Mouse (Mus musculus) ES-Bruce4 (cell line): ENCODE results near the gene Fli1. TPM values are rescaled to one million over a fixed set of nuclear protein-coding genes. Genes with fewer than 3 reads are reported as not detected.

Experiments
- H3K27ac ChIP-seq: 2 replicates; pipeline ENCODE4 v1.5.1; 2012; ENCODE audit warnings: low read length, inconsistent platforms; ENCODE audit not compliant: insufficient read depth
- H3K27me3 ChIP-seq: 2 replicates; pipeline ENCODE4 v1.6.1; 2012; ENCODE audit warnings: mild to moderate bottlenecking, low read length, inconsistent platforms; ENCODE audit not compliant: control insufficient read depth, poor library complexity, insufficient read depth, severe bottlenecking
- H3K36me3 ChIP-seq: 2 replicates; pipeline ENCODE4 v1.6.1; 2012; ENCODE audit warnings: inconsistent platforms, mild to moderate bottlenecking, low read length, moderate library complexity; ENCODE audit not compliant: control insufficient read depth, poor library complexity, insufficient read depth, severe bottlenecking
- H3K4me1 ChIP-seq: one replicate; pipeline ENCODE4 v1.8.1; 2011; ENCODE audit warnings: low read length; ENCODE audit not compliant: control insufficient read depth, insufficient read depth
- H3K4me3 ChIP-seq: 2 replicates; pipeline ENCODE4 v1.5.1; 2011; ENCODE audit warnings: low read depth, mild to moderate bottlenecking, low read length
- H3K9ac ChIP-seq: 2 replicates; pipeline ENCODE4 v1.6.1; 2012; ENCODE audit warnings: low read depth, mild to moderate bottlenecking, inconsistent platforms; ENCODE audit not compliant: poor library complexity, severe bottlenecking
- H3K9me3 ChIP-seq: replicated peaks from 2 replicates; pipeline ENCODE4 v1.6.1; 2012; ENCODE audit warnings: mild to moderate bottlenecking, low read length, inconsistent platforms; ENCODE audit not compliant: control insufficient read depth, poor library complexity, insufficient read depth, severe bottlenecking
- CTCF ChIP-seq: IDR thresholded peaks from one replicate; pipeline ENCODE4 v1.8.1; 2011; ENCODE audit warnings: low read depth, low read length
- EP300 ChIP-seq: IDR thresholded peaks from 2 replicates; pipeline ENCODE4 v1.6.1; 2011; ENCODE audit warnings: low read depth, low read length; ENCODE audit not compliant: insufficient read depth
- POLR2A ChIP-seq: IDR thresholded peaks from one replicate; pipeline ENCODE4 v1.8.1; 2011; ENCODE audit warnings: low read length; ENCODE audit not compliant: insufficient read depth
- polyA plus RNA-seq: library from polyadenylated mRNA; stranded (reverse); fragments of >200 nt; gene quantifications from 2 replicates; pipeline ENCODE4 v1.2.4, GENCODE M21; 2011; ENCODE audit warnings: low read depth; ENCODE audit not compliant: missing spikeins, insufficient read depth, insufficient read length

Gene Fli1
- polyA plus RNA-seq, 1 experiment = not detected

DNA sequence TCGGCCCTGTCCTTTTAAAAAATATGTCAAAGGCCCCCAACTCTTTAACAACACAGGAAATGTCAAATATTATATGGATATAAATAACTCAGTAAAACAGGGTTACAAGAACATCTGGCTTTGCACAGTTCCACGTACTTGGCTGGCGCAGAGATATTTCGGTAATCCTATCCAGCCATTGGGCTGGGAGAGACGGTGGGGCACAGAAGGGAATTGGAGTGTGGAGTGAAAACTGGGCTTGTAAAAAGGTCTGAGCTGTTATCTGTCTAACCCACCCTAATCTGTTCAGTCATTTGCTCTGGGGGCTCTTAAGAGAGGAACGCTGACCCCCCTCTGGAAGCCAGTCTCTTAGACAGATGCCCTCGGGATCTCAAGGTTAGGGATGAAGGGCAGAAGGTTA lies 24.9 kb upstream of the Fli1 start:
- Histone ChIP-seq H3K9me3 (no peaks in the 10 kb centered on the region), H3K27me3 (no peaks in the 10 kb centered on the region), H3K4me3 (no peak overlapping the region), H3K4me1 (no peaks in the 10 kb centered on the region), H3K9ac (no peak overlapping the region), H3K36me3 (no peaks in the 10 kb centered on the region), H3K27ac (no peak overlapping the region)
- TF ChIP-seq EP300 (no peak), CTCF (no peak), POLR2A (no peak)

DNA sequence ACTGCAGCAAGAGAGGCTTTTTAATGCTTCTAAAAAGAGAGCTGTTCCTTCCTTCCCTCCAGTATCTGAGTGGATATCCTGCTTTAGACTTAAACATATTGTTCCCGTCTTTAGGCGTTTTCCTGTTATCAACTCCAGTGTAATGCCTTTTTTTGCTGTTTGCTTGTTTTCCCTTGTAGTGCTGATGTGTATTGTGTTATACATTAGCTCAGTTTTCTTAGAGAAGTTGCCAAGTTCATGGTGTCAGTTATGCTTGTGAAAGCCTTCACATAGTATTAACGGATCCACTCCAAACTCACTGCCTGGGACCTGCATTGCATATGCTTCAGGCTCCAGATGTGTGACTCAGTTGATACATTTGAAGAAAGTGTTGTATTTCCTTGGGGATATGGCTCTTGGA lies 22.6 kb upstream of the Fli1 start:
- Histone ChIP-seq H3K4me1 (no peaks in the 10 kb centered on the region), H3K9me3 (no peaks in the 10 kb centered on the region), H3K36me3 (no peaks in the 10 kb centered on the region), H3K9ac (no peak overlapping the region), H3K27ac (no peak overlapping the region), H3K27me3 (no peaks in the 10 kb centered on the region), H3K4me3 (no peak overlapping the region)
- TF ChIP-seq POLR2A (no peak), EP300 (no peak), CTCF (no peak)

DNA sequence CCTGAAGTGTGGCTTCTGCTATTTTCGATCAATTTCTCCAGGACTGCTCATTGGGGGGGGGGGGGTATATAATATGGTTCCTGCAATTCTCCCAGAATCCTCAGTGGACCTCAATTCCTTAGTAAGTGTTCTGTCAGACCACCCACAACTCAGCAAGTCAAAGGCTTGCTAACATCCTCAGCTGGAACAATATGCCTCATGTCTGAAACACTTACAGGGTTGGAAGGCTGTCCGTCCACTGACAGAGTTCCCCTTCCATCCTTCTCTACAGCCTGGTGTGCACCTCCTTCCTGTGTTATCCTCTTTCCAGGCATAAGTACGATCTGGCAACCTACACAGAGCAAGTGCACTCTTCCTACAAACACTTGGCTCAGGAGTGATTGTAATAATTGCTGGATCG lies 20.2 kb upstream of the Fli1 start:
- no peaks in the 10 kb centered on the region for H3K27me3 ChIP-seq
- H3K9me3 ChIP-seq = no peaks in the 10 kb centered on the region
- no peak for TF ChIP-seq EP300
- TF ChIP-seq POLR2A = no peak
- TF ChIP-seq CTCF = no peak
- no peaks in the 10 kb centered on the region for H3K36me3 ChIP-seq
- H3K9ac ChIP-seq = no peak overlapping the region
- no peak overlapping the region for H3K27ac ChIP-seq
- no peak overlapping the region for H3K4me3 ChIP-seq
- H3K4me1 ChIP-seq = no peaks in the 10 kb centered on the region

DNA sequence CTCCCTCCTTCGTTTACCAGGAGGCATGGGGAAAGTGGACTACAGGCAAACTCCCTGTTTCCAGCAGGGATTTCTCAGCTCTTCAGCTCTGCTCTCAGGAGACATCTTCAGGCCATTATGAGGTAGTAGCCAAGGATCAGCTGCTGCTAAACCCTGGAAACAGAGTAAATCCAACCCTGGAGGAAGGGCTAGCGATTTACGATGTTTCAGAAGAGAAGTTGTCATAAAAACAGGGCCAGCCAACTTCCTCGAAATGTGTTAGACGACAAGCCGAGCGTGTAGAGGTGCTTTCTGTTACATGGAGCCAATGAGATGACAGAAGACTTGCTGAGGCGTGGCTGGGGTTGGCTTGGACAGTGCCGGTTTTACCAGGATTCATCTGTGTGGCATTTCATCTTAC lies 19.7 kb upstream of the Fli1 start:
- no peaks in the 10 kb centered on the region for H3K36me3 ChIP-seq
- no peak overlapping the region for H3K9ac ChIP-seq
- H3K27ac ChIP-seq = no peak overlapping the region
- no peaks in the 10 kb centered on the region for H3K9me3 ChIP-seq
- TF ChIP-seq POLR2A = no peak
- TF ChIP-seq EP300 = no peak
- TF ChIP-seq CTCF = no peak
- H3K27me3 ChIP-seq = no peaks in the 10 kb centered on the region
- H3K4me1 ChIP-seq = no peaks in the 10 kb centered on the region
- H3K4me3 ChIP-seq = no peak overlapping the region

DNA sequence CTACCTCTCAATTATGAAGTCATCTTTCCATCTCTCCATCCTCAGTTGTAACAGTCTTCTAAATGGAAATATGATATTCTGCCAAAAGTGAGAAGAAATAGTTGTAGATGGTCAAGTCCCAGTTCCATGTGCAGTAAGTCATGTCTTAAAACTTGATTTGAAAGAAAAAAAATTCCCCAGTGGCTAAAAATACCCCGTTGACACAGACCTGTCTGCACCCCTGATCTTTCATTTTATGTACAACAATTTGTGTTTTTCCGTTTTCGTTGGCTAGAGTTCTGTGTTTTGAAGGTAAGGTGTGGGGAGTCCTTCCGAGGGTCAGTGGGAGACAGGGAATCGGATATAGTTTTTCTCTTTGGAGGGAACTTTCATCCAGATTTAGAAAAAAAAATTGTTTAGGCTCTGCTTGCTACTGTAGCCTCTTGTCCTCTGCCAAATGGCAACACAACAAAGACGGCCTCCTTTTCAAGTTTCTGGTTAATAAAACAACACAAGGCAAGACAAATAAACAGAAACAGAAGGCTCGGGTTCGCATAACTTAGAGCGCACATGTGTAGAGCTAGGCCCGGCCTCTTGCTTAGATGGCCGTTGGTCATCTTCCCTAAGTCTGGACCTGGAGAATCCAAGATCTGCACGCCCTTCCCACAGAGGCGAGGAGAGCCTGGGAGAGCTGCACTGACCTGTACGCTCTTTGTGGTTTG lies 18.7 kb upstream of the Fli1 start:
- Histone ChIP-seq H3K27ac (no peak overlapping the region), H3K9ac (no peak overlapping the region), H3K4me3 (no peak overlapping the region), H3K27me3 (no peaks in the 10 kb centered on the region), H3K9me3 (no peaks in the 10 kb centered on the region), H3K4me1 (no peaks in the 10 kb centered on the region), H3K36me3 (no peaks in the 10 kb centered on the region)
- TF ChIP-seq CTCF = no peak
- no peak for TF ChIP-seq EP300
- no peak for TF ChIP-seq POLR2A

DNA sequence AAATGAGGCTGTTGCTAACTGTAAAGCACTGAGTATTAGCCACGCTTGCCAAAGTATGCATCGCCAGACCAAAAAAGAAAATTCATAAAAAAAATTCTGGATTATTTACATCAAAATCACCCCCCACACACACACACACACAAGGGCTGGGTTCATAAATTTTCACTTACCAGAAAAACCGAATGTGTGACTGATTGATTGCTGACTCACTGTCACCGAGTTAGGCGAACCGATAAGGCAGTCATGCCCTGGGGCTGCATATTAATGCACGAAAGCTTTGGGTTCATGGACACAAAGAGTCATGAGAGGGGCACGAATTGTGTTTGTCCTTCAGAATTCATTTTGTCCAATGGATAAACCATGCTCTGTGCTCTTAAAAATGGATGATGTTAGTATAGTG lies 17.2 kb upstream of the Fli1 start:
- H3K27ac ChIP-seq = no peak overlapping the region
- no peak for TF ChIP-seq POLR2A
- TF ChIP-seq CTCF = no peak
- no peak for TF ChIP-seq EP300
- no peak overlapping the region for H3K4me3 ChIP-seq
- H3K27me3 ChIP-seq = no peaks in the 10 kb centered on the region
- no peaks in the 10 kb centered on the region for H3K36me3 ChIP-seq
- no peaks in the 10 kb centered on the region for H3K9me3 ChIP-seq
- H3K4me1 ChIP-seq = no peaks in the 10 kb centered on the region
- no peak overlapping the region for H3K9ac ChIP-seq
